Mouse (Mus musculus): ENCODE measurements around the gene Slc22a7. TPM values are rescaled to one million over a fixed set of nuclear protein-coding genes. Genes with fewer than 3 reads are reported as not detected.

Gene Slc22a7
- polyA plus RNA-seq, 1 experiment = 0.27 TPM

DNA sequence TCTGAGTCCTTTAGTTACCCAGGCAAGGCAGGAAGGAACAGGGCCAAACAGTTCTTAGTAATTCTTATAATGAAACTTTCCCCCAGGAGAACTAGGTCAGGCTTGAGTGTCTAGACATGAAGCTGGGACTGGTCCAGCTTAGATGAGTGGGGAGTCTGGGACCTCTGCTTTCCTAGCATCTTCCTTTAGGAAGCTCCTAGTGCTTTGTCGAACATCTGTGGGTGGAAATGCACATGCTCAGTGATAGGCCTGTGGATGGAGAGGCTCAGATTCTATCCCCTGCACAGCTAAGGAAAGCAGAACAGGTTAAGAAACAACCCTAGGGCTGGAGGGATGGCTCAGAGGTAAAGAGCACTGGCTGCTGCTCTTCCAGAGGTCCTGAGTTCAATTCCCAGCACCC lies 43.6 kb downstream of the Slc22a7 start:
- Histone ChIP-seq H3K4me1 (ENCODE audit: control insufficient read depth, insufficient read depth, low read length) (peaks cover 2% of the 10 kb centered on the region; the same call in 1 of the 2 replicates), H3K4me3 (ENCODE audit: insufficient read depth, low read length) (no peak overlapping the region), H3K27ac (ENCODE audit: insufficient read depth, low read length) (no peak overlapping the region)
- TF ChIP-seq CTCF (IDR thresholded peaks at IDR 0.05; ENCODE audit: extremely low read depth, insufficient read depth, low read length) = no peak
- no peak for TF ChIP-seq POLR2A (IDR thresholded peaks at IDR 0.05; ENCODE audit: extremely low read depth, insufficient read depth, low read length)

DNA sequence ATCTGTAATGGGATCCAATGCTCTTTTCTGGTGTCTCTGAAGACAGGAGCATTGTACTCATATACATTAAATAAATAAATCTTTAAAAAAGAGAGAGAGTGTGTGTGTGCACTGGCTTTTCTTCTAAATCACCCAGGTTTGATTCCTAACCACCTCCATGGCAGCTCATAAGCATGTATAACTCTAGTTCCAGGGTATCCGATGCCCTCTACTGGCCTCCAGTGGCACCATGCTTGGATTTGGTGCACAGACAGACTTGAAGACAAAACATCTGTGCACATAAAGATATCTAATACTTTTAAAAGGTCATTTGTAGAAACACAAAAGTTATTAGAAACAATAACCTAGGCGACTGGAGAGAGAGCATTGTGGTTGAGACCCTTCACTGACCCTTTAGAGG lies 45.2 kb downstream of the Slc22a7 start:
- no peak overlapping the region for H3K4me3 ChIP-seq (ENCODE audit: insufficient read depth, low read length)
- H3K4me1 ChIP-seq (ENCODE audit: control insufficient read depth, insufficient read depth, low read length) = peaks cover 2% of the 10 kb centered on the region; the same call in 1 of the 2 replicates
- H3K27ac ChIP-seq (ENCODE audit: insufficient read depth, low read length) = no peak overlapping the region
- TF ChIP-seq CTCF (IDR thresholded peaks at IDR 0.05; ENCODE audit: extremely low read depth, insufficient read depth, low read length) (peak; percentile 79), POLR2A (IDR thresholded peaks at IDR 0.05; ENCODE audit: extremely low read depth, insufficient read depth, low read length) (no peak)

DNA sequence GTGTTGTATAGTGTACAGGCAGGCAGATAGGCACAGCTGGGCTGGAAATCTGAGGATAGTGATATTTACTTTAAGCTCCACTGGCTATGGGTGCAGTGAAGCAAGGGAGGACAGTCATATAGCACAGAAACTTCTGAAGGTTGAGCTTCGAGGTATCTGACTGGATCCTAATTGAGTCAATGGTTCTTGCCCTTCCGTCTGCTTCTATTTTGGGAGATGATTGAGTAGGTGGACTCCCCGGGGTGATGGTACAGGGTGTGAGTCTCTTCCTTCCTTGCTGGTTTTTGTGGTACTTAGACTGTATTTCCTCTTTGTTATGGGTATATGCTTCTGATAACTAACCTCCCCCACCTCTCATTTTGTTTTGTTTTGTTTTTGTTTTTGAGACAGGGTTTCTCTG lies 50.1 kb downstream of the Slc22a7 start:
- Histone ChIP-seq H3K27ac (ENCODE audit: insufficient read depth, low read length) (no peak overlapping the region), H3K4me1 (ENCODE audit: control insufficient read depth, insufficient read depth, low read length) (peaks cover 2% of the 10 kb centered on the region; the same call in 1 of the 2 replicates), H3K4me3 (ENCODE audit: insufficient read depth, low read length) (no peak overlapping the region)
- no peak for TF ChIP-seq POLR2A (IDR thresholded peaks at IDR 0.05; ENCODE audit: extremely low read depth, insufficient read depth, low read length)
- TF ChIP-seq CTCF (IDR thresholded peaks at IDR 0.05; ENCODE audit: extremely low read depth, insufficient read depth, low read length) = no peak

DNA sequence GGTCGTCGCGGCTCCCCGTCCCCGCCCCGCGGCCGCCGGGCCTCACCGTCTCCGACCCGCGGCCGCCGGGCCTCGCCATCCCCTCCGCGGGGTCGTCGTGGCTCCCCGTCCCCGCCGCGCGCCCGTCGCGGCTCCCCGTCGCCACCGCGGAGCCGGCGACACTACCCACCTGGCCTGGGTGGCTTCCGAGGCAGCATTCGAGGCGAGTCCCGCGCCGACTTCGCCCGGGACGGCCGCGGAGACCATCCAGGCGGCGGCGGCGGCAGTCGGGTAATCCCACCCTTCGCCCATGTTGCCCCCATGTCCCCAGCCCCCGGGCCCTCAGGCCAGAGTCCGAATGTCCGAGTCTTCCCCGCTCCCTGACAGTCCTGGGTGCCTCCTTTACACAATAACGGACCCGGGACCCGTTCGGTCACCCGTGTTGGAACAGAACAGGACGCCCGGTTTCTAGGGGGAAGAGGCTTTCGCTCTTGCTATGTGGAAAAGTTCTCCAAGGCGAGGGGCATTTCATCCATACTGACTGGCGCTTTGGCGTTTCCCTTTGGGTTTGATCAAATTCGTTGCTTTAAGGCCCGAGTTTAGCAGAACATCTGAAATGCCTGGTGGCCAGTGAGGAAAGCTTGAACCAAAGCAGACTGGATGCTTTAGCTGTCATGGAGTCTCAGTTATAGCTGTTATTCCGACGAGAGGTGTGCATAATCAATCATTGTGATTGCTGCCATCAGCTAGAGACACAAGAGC lies 54.0 kb downstream of the Slc22a7 start:
- Histone ChIP-seq H3K27ac (ENCODE audit: insufficient read depth, low read length) (peak overlapping the region; percentile 71; the same call in 1 of the 2 replicates), H3K4me3 (ENCODE audit: insufficient read depth, low read length) (peak overlapping the region; percentile 78), H3K4me1 (ENCODE audit: control insufficient read depth, insufficient read depth, low read length) (peaks cover 2% of the 10 kb centered on the region; the same call in 1 of the 2 replicates)
- TF ChIP-seq POLR2A (IDR thresholded peaks at IDR 0.05; ENCODE audit: extremely low read depth, insufficient read depth, low read length) = no peak
- TF ChIP-seq CTCF (IDR thresholded peaks at IDR 0.05; ENCODE audit: extremely low read depth, insufficient read depth, low read length) = no peak

DNA sequence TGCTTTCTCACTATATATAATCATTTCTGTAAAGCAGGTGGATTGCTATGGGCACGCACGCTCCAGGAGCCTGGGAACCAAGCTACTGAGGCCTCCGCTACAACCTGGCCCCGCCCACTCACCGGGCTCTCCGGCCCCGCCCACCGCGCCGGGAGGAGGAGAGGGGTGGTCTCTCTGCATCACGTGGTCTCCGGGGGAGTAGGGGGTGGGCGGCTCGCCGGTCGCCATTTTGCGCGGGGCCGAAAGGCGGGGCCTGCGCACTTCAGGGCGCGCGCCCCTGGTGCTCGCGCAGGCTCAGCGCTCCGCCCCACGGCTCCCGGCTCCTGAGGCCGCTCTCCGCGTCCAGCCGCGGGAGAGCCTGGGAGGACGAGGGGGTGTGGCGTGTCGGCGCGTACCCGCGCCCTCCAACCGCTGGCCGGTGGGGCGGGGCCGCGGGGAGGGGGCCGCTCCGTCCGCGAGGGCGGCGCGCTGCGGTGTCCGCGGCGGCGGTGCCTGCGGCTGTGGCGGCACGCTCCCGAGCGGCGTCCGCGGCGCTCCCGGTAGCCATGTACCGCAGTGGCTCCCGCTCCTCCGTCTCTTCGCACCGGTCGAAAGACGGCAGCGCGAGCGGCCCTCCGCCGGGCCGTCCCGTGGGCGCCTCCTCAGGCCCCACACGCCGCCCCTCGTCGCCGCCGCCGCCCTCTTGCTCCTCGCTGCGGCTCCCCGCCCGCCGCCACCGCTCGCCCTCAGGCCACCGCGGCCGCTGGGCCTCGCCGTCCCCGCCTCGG lies 54.8 kb downstream of the Slc22a7 start, which contains the start of gene Zfp318:
Gene Zfp318 (plus strand): TSS at position 438 of the 767 bp plus-strand sequence.
- TF ChIP-seq CTCF (IDR thresholded peaks at IDR 0.05; ENCODE audit: extremely low read depth, insufficient read depth, low read length) = no peak
- TF ChIP-seq POLR2A (IDR thresholded peaks at IDR 0.05; ENCODE audit: extremely low read depth, insufficient read depth, low read length) = peak; percentile 52; the same call in 1 of the 2 replicates
- Histone ChIP-seq H3K27ac (ENCODE audit: insufficient read depth, low read length) (peak within 1 kb of the TSS; percentile 71; the same call in 1 of the 2 replicates), H3K4me1 (ENCODE audit: control insufficient read depth, insufficient read depth, low read length) (peaks cover 2% of the 10 kb centered on the region; the same call in 1 of the 2 replicates)

More for the DNA sequence above, 54.8 kb downstream of the Slc22a7 start, which contains the start of gene Zfp318:
- H3K4me3 ChIP-seq (ENCODE audit: insufficient read depth, low read length) = peak within 1 kb of the TSS; percentile 78

Other genes with a start within 250 kb of the Slc22a7 start
- gene Polh, start 235.8 kb downstream of the Slc22a7 start, polyA plus RNA-seq (2012; rRNA removed) = 3.7 and 4.2 TPM in 2 replicates
- gene Xpo5, start 235.7 kb downstream of the Slc22a7 start, polyA plus RNA-seq (2012; rRNA removed) = 40.2 and 41.5 TPM in 2 replicates
- 45.4 and 47.2 TPM in 2 replicates for gene Polr1c, start 190.4 kb downstream of the Slc22a7 start, polyA plus RNA-seq (2012; rRNA removed)
- gene Yipf3, start 190.4 kb downstream of the Slc22a7 start, polyA plus RNA-seq (2012; rRNA removed) = 91.5 and 92.5 TPM in 2 replicates
- 68.4 and 70.5 TPM in 2 replicates for gene Lrrc73, start 184.9 kb downstream of the Slc22a7 start, polyA plus RNA-seq (2012; rRNA removed)
- 60.2 and 62.8 TPM in 2 replicates for gene Tjap1, start 155.4 kb downstream of the Slc22a7 start, polyA plus RNA-seq (2012; rRNA removed)
- 127 and 136 TPM in 2 replicates for gene Dlk2, start 141.0 kb downstream of the Slc22a7 start, polyA plus RNA-seq (2012; rRNA removed)
- gene Abcc10, start 110.1 kb downstream of the Slc22a7 start, polyA plus RNA-seq (2012; rRNA removed) = 10.4 and 10.6 TPM in 2 replicates
- gene Zfp318, start 54.7 kb downstream of the Slc22a7 start, polyA plus RNA-seq (2012; rRNA removed) = 29.4 and 29.6 TPM in 2 replicates
- 10.2 and 12.0 TPM in 2 replicates for gene Crip3, start 9.5 kb downstream of the Slc22a7 start, polyA plus RNA-seq (2012; rRNA removed)
- gene Ttbk1, start 49.2 kb upstream of the Slc22a7 start, polyA plus RNA-seq (2012; rRNA removed) = 56.2 and 57.3 TPM in 2 replicates
- gene Dnph1, start 58.3 kb upstream of the Slc22a7 start, polyA plus RNA-seq (2012; rRNA removed) = 5.9 and 6.5 TPM in 2 replicates
- gene Cul9, start 107.9 kb upstream of the Slc22a7 start, polyA plus RNA-seq (2012; rRNA removed) = 60.0 and 70.5 TPM in 2 replicates
- 89.1 and 90.0 TPM in 2 replicates for gene Srf, start 117.7 kb upstream of the Slc22a7 start, polyA plus RNA-seq (2012; rRNA removed)
- 6.5 and 6.8 TPM in 2 replicates for gene Ptk7, start 191.0 kb upstream of the Slc22a7 start, polyA plus RNA-seq (2012; rRNA removed)
- gene Klc4, start 207.6 kb upstream of the Slc22a7 start, polyA plus RNA-seq (2012; rRNA removed) = 20.0 and 20.6 TPM in 2 replicates
- gene Mrpl2, start 207.8 kb upstream of the Slc22a7 start, polyA plus RNA-seq (2012; rRNA removed) = 46.2 and 52.6 TPM in 2 replicates
- 25.8 and 27.4 TPM in 2 replicates for gene Cul7, start 211.9 kb upstream of the Slc22a7 start, polyA plus RNA-seq (2012; rRNA removed)
- 28.1 and 29.5 TPM in 2 replicates for gene Rrp36, start 235.9 kb upstream of the Slc22a7 start, polyA plus RNA-seq (2012; rRNA removed)
- gene Mea1, start 240.3 kb upstream of the Slc22a7 start, polyA plus RNA-seq (2012; rRNA removed) = 154 and 157 TPM in 2 replicates
- 254 and 268 TPM in 2 replicates for gene Klhdc3, start 242.5 kb upstream of the Slc22a7 start, polyA plus RNA-seq (2012; rRNA removed)

Measured in cortical plate, adult 2 months (tissue).